Mouse (Mus musculus): ENCODE results near the gene Mttp. TPM values are rescaled to one million over a fixed set of nuclear protein-coding genes. Genes with fewer than 3 reads are reported as not detected.

Gene Mttp
- polyA plus RNA-seq, 1 experiment from 2014 or later = 8.4 TPM

DNA sequence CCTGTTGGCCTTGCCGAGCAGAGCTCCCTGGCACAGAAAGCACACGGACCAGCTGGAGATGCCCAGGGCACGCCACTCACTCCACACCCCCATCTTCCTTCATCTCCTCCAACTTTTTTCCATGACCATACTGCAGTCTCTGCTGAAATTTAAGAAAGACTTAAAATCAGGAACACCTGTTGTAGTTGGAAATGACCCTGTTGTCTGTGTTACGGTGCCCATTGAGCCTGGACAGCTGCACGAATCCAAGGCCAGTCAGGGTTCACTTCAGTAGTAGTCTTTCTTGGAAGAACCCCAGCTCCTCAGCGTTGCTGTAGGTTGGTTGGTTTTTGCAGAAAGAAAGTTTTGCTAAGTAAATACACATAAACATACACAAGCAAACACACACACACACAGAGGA lies 95.2 kb downstream of the Mttp start:
- H3K27ac ChIP-seq (ENCODE audit: poor library complexity, severe bottlenecking) = no peak overlapping the region
- 87% methylated on average over 6 of the region's 6 CpGs for WGBS
- no peaks in the 10 kb centered on the region for H3K27me3 ChIP-seq (replicated peaks)
- no peaks in the 10 kb centered on the region for H3K36me3 ChIP-seq
- H3K9me3 ChIP-seq (replicated peaks) = no peaks in the 10 kb centered on the region
- peaks cover 23% of the 10 kb centered on the region for H3K4me1 ChIP-seq (replicated peaks)
- ATAC-seq (ENCODE audit: insufficient number of reproducible peaks, low FRiP score) = no peak
- H3K4me2 ChIP-seq = no peak overlapping the region
- no peak overlapping the region for H3K9ac ChIP-seq
- no peak overlapping the region for H3K4me3 ChIP-seq

- Histone ChIP-seq H3K4me3 (no peak overlapping the region), H3K27ac (ENCODE audit: poor library complexity, severe bottlenecking) (no peak overlapping the region), H3K4me1 (replicated peaks) (peaks cover 12% of the 10 kb centered on the region; the same call in 1 of the 2 replicates), H3K4me2 (no peak overlapping the region), H3K9me3 (replicated peaks) (no peaks in the 10 kb centered on the region), H3K27me3 (replicated peaks) (no peaks in the 10 kb centered on the region), H3K9ac (no peak overlapping the region), H3K36me3 (no peaks in the 10 kb centered on the region)
- no peak for ATAC-seq (ENCODE audit: insufficient number of reproducible peaks, low FRiP score)
- 78% methylated on average over 7 of the region's 7 CpGs for WGBS
These were observed 101.5 kb downstream of the Mttp start for GRCm38 (mm10) chr3:138043316-138043715.

- peaks cover 9% of the 10 kb centered on the region; the same call in 1 of the 2 replicates for H3K4me1 ChIP-seq (replicated peaks)
- H3K27ac ChIP-seq (ENCODE audit: poor library complexity, severe bottlenecking) = no peak overlapping the region
- H3K27me3 ChIP-seq (replicated peaks) = no peaks in the 10 kb centered on the region
- no peak overlapping the region for H3K9ac ChIP-seq
- no peak for ATAC-seq (ENCODE audit: insufficient number of reproducible peaks, low FRiP score)
- H3K9me3 ChIP-seq (replicated peaks) = no peaks in the 10 kb centered on the region
- no peak overlapping the region for H3K4me3 ChIP-seq
- 58% methylated on average over 3 of the region's 3 CpGs for WGBS
- H3K4me2 ChIP-seq = no peak overlapping the region
- no peaks in the 10 kb centered on the region for H3K36me3 ChIP-seq
These were observed 103.0 kb downstream of the Mttp start for GRCm38 (mm10) chr3:138041591-138042301.

GRCm38 (mm10) chr3:138040938-138041337 lies 103.8 kb downstream of the Mttp start:
- no peak overlapping the region for H3K4me2 ChIP-seq
- 63% methylated on average over 2 of the region's 2 CpGs for WGBS
- H3K9ac ChIP-seq = no peak overlapping the region
- no peak overlapping the region for H3K27ac ChIP-seq (ENCODE audit: poor library complexity, severe bottlenecking)
- H3K36me3 ChIP-seq = no peaks in the 10 kb centered on the region
- H3K27me3 ChIP-seq (replicated peaks) = no peaks in the 10 kb centered on the region
- peaks cover 9% of the 10 kb centered on the region; the same call in 1 of the 2 replicates for H3K4me1 ChIP-seq (replicated peaks)
- no peak overlapping the region for H3K4me3 ChIP-seq
- ATAC-seq (ENCODE audit: insufficient number of reproducible peaks, low FRiP score) = no peak
- no peaks in the 10 kb centered on the region for H3K9me3 ChIP-seq (replicated peaks)

Other genes with a start within 250 kb of the Mttp start
- gene Lamtor3, start 226.5 kb downstream of the Mttp start, polyA plus RNA-seq (2016; fragmentation: Nextera tagmentation; extraction: Ambion mirVana) = 86.3 and 92.0 TPM in 2 replicates
- gene Dapp1, start 163.4 kb downstream of the Mttp start, polyA plus RNA-seq (2016; fragmentation: Nextera tagmentation; extraction: Ambion mirVana) = 14.8 and 15.1 TPM in 2 replicates
- 12.1 and 12.4 TPM in 2 replicates for gene 1110002E22Rik, start 79.9 kb downstream of the Mttp start, polyA plus RNA-seq (2016; fragmentation: Nextera tagmentation; extraction: Ambion mirVana)
- 0.27 and 0.73 TPM in 2 replicates for gene Gm5105, start 77.6 kb downstream of the Mttp start, polyA plus RNA-seq (2016; fragmentation: Nextera tagmentation; extraction: Ambion mirVana)
- gene Trmt10a, start 1.5 kb downstream of the Mttp start, polyA plus RNA-seq (2016; fragmentation: Nextera tagmentation; extraction: Ambion mirVana) = 12.8 and 14.5 TPM in 2 replicates
- gene 4930579F01Rik, start 48.9 kb upstream of the Mttp start, polyA plus RNA-seq (2016; fragmentation: Nextera tagmentation; extraction: Ambion mirVana) = not detected in 2 replicates
- not detected in 2 replicates for gene Adh7, start 72.8 kb upstream of the Mttp start, polyA plus RNA-seq (2016; fragmentation: Nextera tagmentation; extraction: Ambion mirVana)
- gene Adh1, start 116.0 kb upstream of the Mttp start, polyA plus RNA-seq (2016; fragmentation: Nextera tagmentation; extraction: Ambion mirVana) = 1.4 and 1.6 TPM in 2 replicates
- not detected in 2 replicates for gene Adh6a, start 168.3 kb upstream of the Mttp start, polyA plus RNA-seq (2016; fragmentation: Nextera tagmentation; extraction: Ambion mirVana)
- gene Adh6b, start 196.8 kb upstream of the Mttp start, polyA plus RNA-seq (2016; fragmentation: Nextera tagmentation; extraction: Ambion mirVana) = 2.5 and 2.6 TPM in 2 replicates

Data from heart, embryonic 12.5 days (tissue).